Mouse (Mus musculus) embryonic fibroblast, embryonic 13.5 days (primary cell): Measurements from ENCODE around the gene Bmp5.

Source experiments
- CTCF ChIP-seq: IDR thresholded peaks from 2 replicates; pipeline ENCODE4 v1.5.1; 2011; ENCODE audit warnings: mild to moderate bottlenecking, control low read depth, low read length, moderate library complexity, borderline replicate concordance; ENCODE audit not compliant: insufficient read depth
- POLR2A ChIP-seq: IDR thresholded peaks from 2 replicates; pipeline ENCODE4 v1.6.1; 2011; ENCODE audit warnings: low read depth, mild to moderate bottlenecking, control low read depth, low read length, moderate library complexity

- no peak for TF ChIP-seq POLR2A
- no peak for TF ChIP-seq CTCF
Measured at GRCm38 (mm10) chr9:75762487-75762886, 12.7 kb upstream of the Bmp5 start.
